Mouse (Mus musculus): ENCODE data around the gene Rimklb. TPM values are rescaled to one million over a fixed set of nuclear protein-coding genes. Genes with fewer than 3 reads are reported as not detected.
"Not testable (repeated sequence)": the region's sequence is repeated elsewhere in the genome, so short reads cannot be mapped to it uniquely, and the experiment has no call there.

Rimklb gene
- polyA plus RNA-seq, 1 experiment = not detected

DNA sequence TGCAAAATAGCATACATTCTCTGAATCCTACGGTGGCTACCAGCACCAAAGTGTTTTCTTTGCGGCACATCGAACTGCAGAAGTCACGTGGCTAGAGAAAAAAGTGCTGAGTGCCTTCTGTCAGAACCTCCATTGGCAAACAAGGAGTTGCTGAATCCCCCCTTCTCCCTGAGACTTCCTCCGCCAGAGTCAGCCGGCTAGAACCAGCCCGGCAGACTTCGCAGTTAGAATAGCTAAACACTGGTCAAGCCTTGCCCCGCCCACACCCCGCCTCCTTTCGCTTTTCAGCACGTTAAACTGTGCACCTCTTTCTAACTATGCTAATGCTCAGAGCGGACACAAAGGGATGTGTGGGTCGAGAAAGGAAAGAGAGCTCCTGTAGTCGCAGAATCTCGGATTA, 7.0 kb downstream of the Rimklb start:
- peaks cover 3% of the 10 kb centered on the region; the same call in 1 of the 2 replicates for H3K4me1 ChIP-seq (ENCODE audit: control insufficient read depth, insufficient read depth, low read length)
- TF ChIP-seq CTCF (IDR thresholded peaks at IDR 0.05; ENCODE audit: insufficient read depth, low read depth, low read length) (no peak), POLR2A (IDR thresholded peaks at IDR 0.05; ENCODE audit: insufficient read depth, low read depth, low read length) (no peak)
- WGBS = 1% methylated on average over 16 of the region's 16 CpGs
- no peak overlapping the region for H3K27ac ChIP-seq (ENCODE audit: insufficient read depth, low read depth, low read length)
- H3K4me3 ChIP-seq (ENCODE audit: insufficient read depth, low read depth, low read length) = peak overlapping the region; percentile 24

DNA sequence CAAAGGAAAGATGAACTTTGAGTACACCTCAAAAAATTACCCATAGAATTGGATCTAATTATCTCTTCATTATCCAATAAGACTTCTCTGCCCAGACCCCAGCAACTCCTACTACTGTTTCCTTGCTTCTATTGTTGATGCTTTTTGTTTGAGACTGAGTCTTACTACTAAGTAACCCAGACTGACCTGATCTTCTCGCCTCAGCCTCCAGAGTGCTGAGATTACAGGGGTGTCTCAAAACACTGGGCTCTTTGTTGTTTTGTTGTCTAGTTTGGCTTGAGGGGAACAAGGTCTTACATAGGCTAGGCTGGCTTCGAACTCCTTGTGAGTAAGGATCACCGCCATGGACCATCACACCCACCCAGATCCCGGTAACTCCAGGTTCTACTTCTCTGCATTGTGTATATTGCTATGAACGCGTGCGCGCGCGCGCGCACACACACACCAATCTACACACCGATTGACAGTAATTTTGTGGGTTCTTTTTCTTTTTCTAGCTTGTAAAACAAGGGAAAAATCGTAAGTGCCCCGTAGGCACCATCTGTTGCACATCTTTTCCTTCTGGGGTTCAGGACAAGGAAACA, 7.5 kb downstream of the Rimklb start:
- Histone ChIP-seq H3K4me3 (ENCODE audit: insufficient read depth, low read depth, low read length) (0 out of 2 replicates have a peak overlapping the region, but pooled peaks have one; percentile 12), H3K27ac (ENCODE audit: insufficient read depth, low read depth, low read length) (no peak overlapping the region), H3K4me1 (ENCODE audit: control insufficient read depth, insufficient read depth, low read length) (peaks cover 3% of the 10 kb centered on the region; the same call in 1 of the 2 replicates)
- TF ChIP-seq CTCF (IDR thresholded peaks at IDR 0.05; ENCODE audit: insufficient read depth, low read depth, low read length) = no peak
- no peak for TF ChIP-seq POLR2A (IDR thresholded peaks at IDR 0.05; ENCODE audit: insufficient read depth, low read depth, low read length)
- WGBS = 19% methylated on average over 15 of the region's 15 CpGs

GRCm38 (mm10) chr6:122486297-122487117, 12.1 kb downstream of the Rimklb start:
- peak overlapping the region; percentile 59; the same call in 1 of the 2 replicates for H3K27ac ChIP-seq (ENCODE audit: insufficient read depth, low read depth, low read length)
- WGBS = under 1% methylated on average over 108 of the region's 111 CpGs
- peaks cover 3% of the 10 kb centered on the region; the same call in 1 of the 2 replicates for H3K4me1 ChIP-seq (ENCODE audit: control insufficient read depth, insufficient read depth, low read length)
- TF ChIP-seq CTCF (IDR thresholded peaks at IDR 0.05; ENCODE audit: insufficient read depth, low read depth, low read length) (no peak), POLR2A (IDR thresholded peaks at IDR 0.05; ENCODE audit: insufficient read depth, low read depth, low read length) (0 out of 2 replicates have a peak, but pooled peaks have one; percentile 30)
- H3K4me3 ChIP-seq (ENCODE audit: insufficient read depth, low read depth, low read length) = peak overlapping the region; percentile 78

- peak overlapping the region; percentile 78 for H3K4me3 ChIP-seq (ENCODE audit: insufficient read depth, low read depth, low read length)
- 17% methylated on average over 83 of the region's 91 CpGs for WGBS
- peaks cover 3% of the 10 kb centered on the region; the same call in 1 of the 2 replicates for H3K4me1 ChIP-seq (ENCODE audit: control insufficient read depth, insufficient read depth, low read length)
- H3K27ac ChIP-seq (ENCODE audit: insufficient read depth, low read depth, low read length) = no peak overlapping the region
- no peak for TF ChIP-seq CTCF (IDR thresholded peaks at IDR 0.05; ENCODE audit: insufficient read depth, low read depth, low read length)
These were observed 12.9 kb downstream of the Rimklb start for GRCm38 (mm10) chr6:122485401-122486296.

DNA sequence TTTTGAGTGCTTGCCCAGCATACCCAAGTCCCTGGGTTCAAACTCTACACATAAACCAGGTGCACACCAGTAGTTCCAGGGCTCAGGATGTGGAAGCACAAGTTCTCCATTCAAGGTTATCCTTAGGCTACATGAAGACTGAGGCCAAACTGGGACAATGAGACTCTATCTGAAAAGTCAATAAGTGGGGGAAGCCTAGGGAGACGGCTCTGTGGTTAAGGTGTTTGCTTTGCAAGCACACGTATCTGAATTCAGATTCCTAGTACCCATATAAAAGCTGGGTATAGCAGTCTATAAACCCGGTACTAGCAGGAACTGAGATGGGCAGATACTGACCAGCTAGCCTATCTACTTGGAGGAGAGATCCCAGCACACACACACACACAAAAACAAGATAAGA, 20.5 kb downstream of the Rimklb start:
- no peaks in the 10 kb centered on the region for H3K4me1 ChIP-seq (ENCODE audit: control insufficient read depth, insufficient read depth, low read length)
- TF ChIP-seq POLR2A (IDR thresholded peaks at IDR 0.05; ENCODE audit: insufficient read depth, low read depth, low read length) (no peak), CTCF (IDR thresholded peaks at IDR 0.05; ENCODE audit: insufficient read depth, low read depth, low read length) (no peak)
- WGBS = 86% methylated on average over 3 of the region's 3 CpGs
- no peak overlapping the region for H3K4me3 ChIP-seq (ENCODE audit: insufficient read depth, low read depth, low read length)
- no peak overlapping the region for H3K27ac ChIP-seq (ENCODE audit: insufficient read depth, low read depth, low read length)

DNA sequence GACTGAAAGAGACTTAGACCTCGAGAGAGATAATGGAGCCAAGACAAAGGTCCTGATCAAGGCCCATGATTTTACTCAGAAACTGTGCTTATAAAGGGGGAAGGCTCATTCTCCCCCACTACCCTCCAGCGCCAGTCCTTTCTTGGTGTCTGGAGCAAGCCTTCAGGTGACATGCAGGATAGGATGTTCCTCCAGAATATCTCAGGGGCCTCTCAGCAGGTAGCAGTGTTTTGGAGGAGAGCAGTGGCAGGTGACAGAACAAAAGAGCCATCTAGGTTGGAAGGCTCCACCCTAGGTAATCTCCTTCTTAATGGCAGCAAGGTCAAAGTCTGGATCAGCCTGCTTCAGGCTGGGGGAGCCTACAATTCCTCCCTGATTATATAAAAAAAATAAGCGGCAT, 27.1 kb downstream of the Rimklb start:
- H3K4me1 ChIP-seq (ENCODE audit: control insufficient read depth, insufficient read depth, low read length); H3K4me3 ChIP-seq (ENCODE audit: insufficient read depth, low read depth, low read length); H3K27ac ChIP-seq (ENCODE audit: insufficient read depth, low read depth, low read length): not testable (repeated sequence)
- 89% methylated on average over 3 of the region's 3 CpGs for WGBS

- 56% methylated on average over 2 of the region's 2 CpGs for WGBS
- H3K4me1 ChIP-seq (ENCODE audit: control insufficient read depth, insufficient read depth, low read length) = peaks cover 3% of the 10 kb centered on the region; the same call in 1 of the 2 replicates
These were observed 28.3 kb downstream of the Rimklb start for GRCm38 (mm10) chr6:122470240-122470639.

GRCm38 (mm10) chr6:122469030-122469640, 29.4 kb downstream of the Rimklb start:
- no peak for TF ChIP-seq POLR2A (IDR thresholded peaks at IDR 0.05; ENCODE audit: insufficient read depth, low read depth, low read length)
- TF ChIP-seq CTCF (IDR thresholded peaks at IDR 0.05; ENCODE audit: insufficient read depth, low read depth, low read length) = no peak
- peaks cover 3% of the 10 kb centered on the region; the same call in 1 of the 2 replicates for H3K4me1 ChIP-seq (ENCODE audit: control insufficient read depth, insufficient read depth, low read length)
- no peak overlapping the region for H3K27ac ChIP-seq (ENCODE audit: insufficient read depth, low read depth, low read length)
- H3K4me3 ChIP-seq (ENCODE audit: insufficient read depth, low read depth, low read length) = no peak overlapping the region
- 96% methylated on average over 15 of the region's 15 CpGs for WGBS

More at GRCm38 (mm10) chr6:122470240-122470639, 28.3 kb downstream of the Rimklb start:
- no peak for TF ChIP-seq POLR2A (IDR thresholded peaks at IDR 0.05; ENCODE audit: insufficient read depth, low read depth, low read length)
- no peak for TF ChIP-seq CTCF (IDR thresholded peaks at IDR 0.05; ENCODE audit: insufficient read depth, low read depth, low read length)
- Histone ChIP-seq H3K4me3 (ENCODE audit: insufficient read depth, low read depth, low read length) (no peak overlapping the region), H3K27ac (ENCODE audit: insufficient read depth, low read depth, low read length) (no peak overlapping the region)
